Mouse (Mus musculus): ENCODE results near the gene Olfr904.
"Not testable (repeated sequence)": the region's sequence is repeated elsewhere in the genome, so short reads cannot be mapped to it uniquely, and the experiment has no call there.

Olfr904 gene

DNA sequence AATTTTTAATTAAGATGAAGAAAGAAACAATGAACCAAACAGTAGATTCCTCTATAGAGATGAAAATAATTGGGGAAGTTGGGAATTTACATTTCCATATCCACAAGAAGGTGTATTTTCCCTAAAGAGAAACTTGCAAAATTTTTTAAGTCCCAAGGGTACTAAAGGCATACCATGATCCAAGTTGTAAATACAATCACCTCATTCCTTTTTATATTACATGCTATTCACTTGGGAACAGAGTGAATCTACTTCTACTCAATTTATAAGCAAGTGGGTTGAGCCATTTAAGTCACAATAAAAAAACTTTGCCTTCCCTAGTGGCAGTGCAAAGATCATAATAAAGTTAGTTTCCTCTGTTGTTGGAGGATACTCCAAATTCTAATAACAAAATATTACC, at the start of gene Olfr904:
Gene Olfr904, plus strand, starts transcription at position 301 of the 400 bp plus-strand sequence.
- H3K4me3 ChIP-seq (replicated peaks; ENCODE audit: low read length), result no peak within 1 kb of the TSS
- no peaks in the 10 kb centered on the region for H3K4me1 ChIP-seq (replicated peaks; ENCODE audit: low read depth, low read length)
- H3K27me3 ChIP-seq (ENCODE audit: insufficient read depth, low read length), result no peaks in the 10 kb centered on the region
- H3K36me3 ChIP-seq (ENCODE audit: insufficient read depth, low read length), result no peaks in the 10 kb centered on the region
- no peaks in the 10 kb centered on the region for H3K9me3 ChIP-seq (ENCODE audit: low read length)
- TF ChIP-seq CTCF (conservative IDR thresholded peaks at IDR 0.05; ENCODE audit: low read length) (no peak), NANOG (IDR thresholded peaks at IDR 0.05; ENCODE audit: borderline replicate concordance, low read length) (no peak), POU5F1 (IDR thresholded peaks at IDR 0.05; ENCODE audit: borderline replicate concordance, low read length) (no peak)

DNA sequence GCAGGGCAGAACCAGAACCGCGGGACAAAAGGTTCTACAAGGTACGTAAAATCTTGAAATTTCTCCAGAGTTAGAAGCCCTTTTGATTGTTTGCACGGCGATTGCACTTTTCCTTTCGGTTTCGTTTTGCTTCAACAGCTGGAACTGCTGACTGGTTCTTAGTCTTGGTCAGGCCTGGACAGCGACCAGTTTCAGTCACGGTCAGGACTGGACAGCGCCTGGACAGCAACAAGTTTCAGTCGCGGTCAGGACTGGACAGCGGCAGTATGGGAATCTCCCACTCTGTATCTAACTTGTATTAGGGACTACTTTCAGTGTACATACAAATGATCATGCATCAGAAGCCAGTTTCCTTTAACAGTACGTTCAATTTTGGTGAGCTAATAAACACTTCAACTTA, 49.4 kb upstream of the Olfr904 start:
- H3K4me3 ChIP-seq (replicated peaks; ENCODE audit: low read length); H3K9me3 ChIP-seq (ENCODE audit: low read length); H3K27me3 ChIP-seq (ENCODE audit: insufficient read depth, low read length); H3K36me3 ChIP-seq (ENCODE audit: insufficient read depth, low read length); H3K4me1 ChIP-seq (replicated peaks; ENCODE audit: low read depth, low read length): not testable (repeated sequence)

DNA sequence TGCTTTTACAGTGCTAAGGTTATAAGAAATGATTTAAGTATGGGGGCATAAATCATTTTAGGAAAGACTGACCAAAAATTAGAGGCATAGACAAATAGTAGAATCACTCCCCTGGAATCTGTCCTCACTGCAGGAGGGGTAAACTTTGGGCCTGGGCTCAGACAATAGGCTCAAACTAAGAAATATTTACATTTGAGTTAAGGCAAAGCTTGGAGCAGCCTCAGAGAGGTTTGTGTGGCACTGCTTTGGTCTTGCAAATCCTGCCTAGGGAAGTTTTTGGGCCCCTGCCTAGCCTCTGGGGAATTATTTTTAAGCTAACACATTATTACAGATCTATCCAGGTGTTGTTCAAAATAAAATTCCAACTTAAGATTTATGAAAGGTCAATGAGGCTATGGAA, 39.1 kb upstream of the Olfr904 start:
- Histone ChIP-seq H3K9me3 (ENCODE audit: low read length) (peaks cover 42% of the 10 kb centered on the region), H3K36me3 (ENCODE audit: insufficient read depth, low read length) (0 out of 2 replicates have a peak, but pooled peaks cover 4% of the 10 kb centered on the region), H3K4me1 (replicated peaks; ENCODE audit: low read depth, low read length) (peaks cover 6% of the 10 kb centered on the region; the same call in 1 of the 2 replicates), H3K4me3 (replicated peaks; ENCODE audit: low read length) (no peak overlapping the region), H3K27me3 (ENCODE audit: insufficient read depth, low read length) (no peaks in the 10 kb centered on the region)
- TF ChIP-seq POU5F1 (IDR thresholded peaks at IDR 0.05; ENCODE audit: borderline replicate concordance, low read length) (no peak), CTCF (conservative IDR thresholded peaks at IDR 0.05; ENCODE audit: low read length) (no peak), NANOG (IDR thresholded peaks at IDR 0.05; ENCODE audit: borderline replicate concordance, low read length) (no peak)

DNA sequence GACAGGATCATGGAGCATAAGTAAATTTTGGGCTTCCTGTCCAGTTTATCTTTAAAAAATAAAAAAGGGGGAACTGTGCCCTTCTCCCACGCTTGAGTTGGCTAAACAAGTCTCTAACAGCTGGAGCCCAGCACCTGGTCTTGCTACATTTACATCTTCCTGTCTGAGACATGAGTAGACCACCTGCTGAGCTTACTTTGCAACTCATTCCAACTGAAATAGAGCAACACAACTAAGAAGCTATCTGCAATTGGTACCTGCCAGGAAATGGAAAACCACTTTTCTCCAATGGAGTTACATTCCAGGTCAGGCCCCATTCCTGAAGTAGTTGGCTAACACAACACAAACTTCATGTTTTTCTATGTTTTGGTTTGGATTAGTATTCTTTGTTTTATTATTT, 35.9 kb upstream of the Olfr904 start:
- H3K27me3 ChIP-seq (ENCODE audit: insufficient read depth, low read length), result no peaks in the 10 kb centered on the region
- H3K4me1 ChIP-seq (replicated peaks; ENCODE audit: low read depth, low read length), result peaks cover 6% of the 10 kb centered on the region; the same call in 1 of the 2 replicates
- no peak overlapping the region for H3K4me3 ChIP-seq (replicated peaks; ENCODE audit: low read length)
- peaks cover 22% of the 10 kb centered on the region; the same call in 1 of the 2 replicates for H3K9me3 ChIP-seq (ENCODE audit: low read length)
- no peaks in the 10 kb centered on the region for H3K36me3 ChIP-seq (ENCODE audit: insufficient read depth, low read length)
- TF ChIP-seq CTCF (conservative IDR thresholded peaks at IDR 0.05; ENCODE audit: low read length) (no peak), POU5F1 (IDR thresholded peaks at IDR 0.05; ENCODE audit: borderline replicate concordance, low read length) (no peak), NANOG (IDR thresholded peaks at IDR 0.05; ENCODE audit: borderline replicate concordance, low read length) (no peak)

DNA sequence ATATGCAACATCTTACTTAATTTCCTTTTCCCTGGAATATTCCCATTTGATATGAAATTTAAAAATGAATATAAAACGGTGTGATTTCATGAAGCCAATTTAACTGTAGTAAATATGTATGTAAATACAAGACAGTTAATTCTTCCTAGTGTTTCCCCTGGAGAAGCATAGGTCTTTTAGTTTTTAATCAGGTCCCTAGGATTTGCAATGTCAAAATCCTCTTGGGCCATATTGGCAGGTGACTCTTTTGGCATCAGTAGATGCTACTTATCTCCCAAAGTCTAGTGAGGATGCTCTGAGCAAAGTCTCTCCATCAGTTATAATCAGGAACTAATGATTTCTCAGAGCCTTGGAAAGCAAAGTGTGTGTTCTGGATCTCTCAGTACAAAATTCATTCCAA, 33.8 kb upstream of the Olfr904 start, which contains the start of gene Olfr901:
Gene Olfr901, plus strand, starts transcription at position 301 of the 400 bp plus-strand sequence.
- Histone ChIP-seq H3K4me3 (replicated peaks; ENCODE audit: low read length) (no peak within 1 kb of the TSS), H3K36me3 (ENCODE audit: insufficient read depth, low read length) (no peaks in the 10 kb centered on the region), H3K9me3 (ENCODE audit: low read length) (peaks cover 18% of the 10 kb centered on the region; the same call in 1 of the 2 replicates), H3K4me1 (replicated peaks; ENCODE audit: low read depth, low read length) (peaks cover 3% of the 10 kb centered on the region; the same call in 1 of the 2 replicates), H3K27me3 (ENCODE audit: insufficient read depth, low read length) (no peaks in the 10 kb centered on the region)
- no peak for TF ChIP-seq POU5F1 (IDR thresholded peaks at IDR 0.05; ENCODE audit: borderline replicate concordance, low read length)
- no peak for TF ChIP-seq NANOG (IDR thresholded peaks at IDR 0.05; ENCODE audit: borderline replicate concordance, low read length)
- TF ChIP-seq CTCF (conservative IDR thresholded peaks at IDR 0.05; ENCODE audit: low read length), result no peak

DNA sequence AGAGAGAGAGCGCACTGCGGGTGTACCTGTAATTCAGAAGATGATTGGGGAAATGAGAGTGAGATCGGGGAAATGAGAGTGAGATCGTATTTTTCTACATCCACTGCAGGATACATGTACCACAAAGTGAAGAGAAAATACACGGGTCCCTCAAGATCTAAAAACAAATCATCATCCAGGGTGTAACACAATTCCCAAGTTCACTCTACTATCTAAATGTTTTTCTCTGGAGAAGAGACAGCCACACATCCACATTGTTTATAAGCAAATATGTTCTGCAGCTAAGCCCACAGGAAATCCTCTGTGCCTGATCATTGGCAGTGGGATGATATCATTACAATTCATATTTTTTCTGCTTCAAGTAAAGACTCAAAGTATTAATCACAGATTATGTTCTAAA, 15.6 kb upstream of the Olfr904 start, which contains the start of gene Olfr902:
Gene Olfr902, plus strand, starts transcription at position 301 of the 400 bp plus-strand sequence.
- Histone ChIP-seq H3K36me3 (ENCODE audit: insufficient read depth, low read length) (no peaks in the 10 kb centered on the region), H3K4me3 (replicated peaks; ENCODE audit: low read length) (no peak within 1 kb of the TSS), H3K27me3 (ENCODE audit: insufficient read depth, low read length) (no peaks in the 10 kb centered on the region), H3K9me3 (ENCODE audit: low read length) (no peaks in the 10 kb centered on the region), H3K4me1 (replicated peaks; ENCODE audit: low read depth, low read length) (no peaks in the 10 kb centered on the region)
- no peak for TF ChIP-seq CTCF (conservative IDR thresholded peaks at IDR 0.05; ENCODE audit: low read length)
- no peak for TF ChIP-seq POU5F1 (IDR thresholded peaks at IDR 0.05; ENCODE audit: borderline replicate concordance, low read length)
- TF ChIP-seq NANOG (IDR thresholded peaks at IDR 0.05; ENCODE audit: borderline replicate concordance, low read length), result no peak

DNA sequence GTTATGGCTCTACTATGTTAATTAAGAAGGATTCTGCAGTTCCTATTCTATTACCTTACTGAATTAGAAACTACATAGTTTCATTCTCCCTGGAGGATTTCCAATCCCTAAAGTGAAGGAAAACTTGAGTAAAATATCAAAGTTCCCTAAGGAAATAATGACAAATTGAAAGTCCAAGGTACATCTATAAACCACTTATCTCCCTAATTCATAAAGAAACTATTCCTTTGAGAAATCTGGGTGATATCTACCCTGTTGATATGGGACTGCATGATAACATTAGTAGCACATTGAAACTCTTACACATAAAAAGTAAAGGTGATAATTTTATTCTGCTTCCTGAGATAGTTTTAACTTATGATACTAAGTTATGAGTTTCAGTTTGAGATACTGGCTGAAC, 7.9 kb downstream of the Olfr904 start, which contains the start of gene Olfr905:
Gene Olfr905, plus strand, starts transcription at position 301 of the 400 bp plus-strand sequence.
- no peaks in the 10 kb centered on the region for H3K27me3 ChIP-seq (ENCODE audit: insufficient read depth, low read length)
- no peaks in the 10 kb centered on the region for H3K4me1 ChIP-seq (replicated peaks; ENCODE audit: low read depth, low read length)
- H3K36me3 ChIP-seq (ENCODE audit: insufficient read depth, low read length), result no peaks in the 10 kb centered on the region
- TF ChIP-seq NANOG (IDR thresholded peaks at IDR 0.05; ENCODE audit: borderline replicate concordance, low read length) (no peak), POU5F1 (IDR thresholded peaks at IDR 0.05; ENCODE audit: borderline replicate concordance, low read length) (no peak), CTCF (conservative IDR thresholded peaks at IDR 0.05; ENCODE audit: low read length) (no peak)
- H3K4me3 ChIP-seq (replicated peaks; ENCODE audit: low read length), result no peak within 1 kb of the TSS
- H3K9me3 ChIP-seq (ENCODE audit: low read length), result no peaks in the 10 kb centered on the region

DNA sequence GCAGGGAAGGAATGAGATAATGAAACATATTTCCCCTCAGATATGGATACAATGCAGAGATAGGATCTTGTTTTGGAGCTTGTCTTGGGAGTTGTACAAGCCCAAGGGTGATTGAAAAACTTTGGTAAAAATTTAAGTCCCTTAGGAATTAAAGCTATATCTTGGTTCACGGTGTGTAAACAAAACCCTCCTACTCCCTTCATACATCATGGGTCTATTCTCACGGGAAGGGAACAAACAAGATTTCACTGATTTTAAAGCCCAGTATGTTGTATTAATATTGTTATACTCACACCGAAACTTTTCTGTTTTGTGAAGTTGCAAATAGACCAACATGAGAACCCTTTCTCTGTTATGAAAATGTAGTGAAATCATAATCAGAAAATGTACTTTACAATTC, 23.8 kb downstream of the Olfr904 start, which contains the start of gene Olfr906:
Gene Olfr906, plus strand, starts transcription at position 301 of the 400 bp plus-strand sequence.
- Histone ChIP-seq H3K36me3 (ENCODE audit: insufficient read depth, low read length) (no peaks in the 10 kb centered on the region), H3K4me3 (replicated peaks; ENCODE audit: low read length) (no peak within 1 kb of the TSS), H3K27me3 (ENCODE audit: insufficient read depth, low read length) (no peaks in the 10 kb centered on the region), H3K4me1 (replicated peaks; ENCODE audit: low read depth, low read length) (no peaks in the 10 kb centered on the region), H3K9me3 (ENCODE audit: low read length) (no peaks in the 10 kb centered on the region)
- TF ChIP-seq POU5F1 (IDR thresholded peaks at IDR 0.05; ENCODE audit: borderline replicate concordance, low read length) (no peak), CTCF (conservative IDR thresholded peaks at IDR 0.05; ENCODE audit: low read length) (no peak), NANOG (IDR thresholded peaks at IDR 0.05; ENCODE audit: borderline replicate concordance, low read length) (no peak)

DNA sequence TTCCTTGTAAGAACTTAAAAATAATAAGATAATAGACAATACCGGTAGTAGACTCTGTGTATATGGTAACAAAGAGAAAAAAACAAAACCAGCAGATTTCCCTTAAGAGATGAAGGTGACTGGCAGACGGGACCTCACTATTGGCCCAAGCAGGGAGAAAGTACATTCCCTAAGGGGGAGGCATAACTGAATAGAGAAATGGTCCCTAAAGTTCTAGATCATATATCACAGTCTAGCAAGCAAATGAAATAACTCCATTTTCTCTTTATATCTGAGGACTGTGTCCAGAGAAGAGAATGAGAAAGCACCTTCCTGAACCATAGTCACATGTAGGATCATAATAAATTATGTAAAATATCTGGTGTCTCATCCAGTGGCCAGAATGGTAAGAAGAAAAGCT, 32.6 kb downstream of the Olfr904 start, which contains the start of gene Olfr907:
Gene Olfr907, plus strand, starts transcription at position 301 of the 400 bp plus-strand sequence.
- Histone ChIP-seq H3K4me3 (replicated peaks; ENCODE audit: low read length) (no peak within 1 kb of the TSS), H3K4me1 (replicated peaks; ENCODE audit: low read depth, low read length) (no peaks in the 10 kb centered on the region), H3K36me3 (ENCODE audit: insufficient read depth, low read length) (no peaks in the 10 kb centered on the region), H3K27me3 (ENCODE audit: insufficient read depth, low read length) (no peaks in the 10 kb centered on the region), H3K9me3 (ENCODE audit: low read length) (no peaks in the 10 kb centered on the region)
- no peak for TF ChIP-seq POU5F1 (IDR thresholded peaks at IDR 0.05; ENCODE audit: borderline replicate concordance, low read length)
- no peak for TF ChIP-seq NANOG (IDR thresholded peaks at IDR 0.05; ENCODE audit: borderline replicate concordance, low read length)
- TF ChIP-seq CTCF (conservative IDR thresholded peaks at IDR 0.05; ENCODE audit: low read length), result no peak
